ENCODE assay signal across 8 mouse cellular contexts in genomic region chr9:72531996-72532380, GRCm38 (mm10). TPM values are rescaled to one million over a fixed set of nuclear protein-coding genes. Genes with fewer than 3 reads are reported as not detected.
DNase-seq lines count a peak whose midpoint lies in the region; ATAC-seq and TF ChIP-seq lines count a peak whose summit lies in the region.

TSS of gene Rfx7 (plus strand) at chr9:72532240.

- H3K4me3 ChIP-seq in MEL (ENCODE audit: control insufficient read depth in 1 of 2, insufficient read depth in 1 of 2, low read depth in 2 of 2, low read length in 2 of 2) = peak within 1 kb of the TSS; percentile 89 to 100
- H3K4me3 ChIP-seq in forebrain, embryonic 13.5 days = peak within 1 kb of the TSS; percentile 94
- peak within 1 kb of the TSS; percentile 84 for H3K4me3 ChIP-seq in heart, postnatal 0 days (ENCODE audit: low read depth, low read length)
- H3K4me3 ChIP-seq in liver, postnatal 0 days (ENCODE audit: low read depth, low read length) = peak within 1 kb of the TSS; percentile 98
- peak within 1 kb of the TSS; percentile 69 for H3K4me3 ChIP-seq in neural tube, embryonic 14.5 days (ENCODE audit: low read depth, low read length)

- no peak for TF ChIP-seq CTCF in MEL (IDR thresholded peaks at IDR 0.05 in 2 of 3, conservative IDR thresholded peaks at IDR 0.05 in 1 of 3; ENCODE audit: control insufficient read depth in 1 of 3, insufficient read depth in 1 of 3, low read depth in 2 of 3, low read length in 3 of 3, poor library complexity in 1 of 3, severe bottlenecking in 1 of 3)
- TF ChIP-seq CTCF in heart, postnatal 0 days (IDR thresholded peaks at IDR 0.05; ENCODE audit: low read depth) = no peak
- no peak for TF ChIP-seq CTCF in liver, postnatal 0 days (IDR thresholded peaks at IDR 0.05; ENCODE audit: low read depth)

- peak; percentile 74 for ATAC-seq in cerebellum, adult (ENCODE audit: insufficient number of reproducible peaks, low FRiP score, low TSS enrichment)
- peak; percentile 86 for ATAC-seq in forebrain, embryonic 13.5 days
- ATAC-seq in heart, postnatal 0 days (ENCODE audit: insufficient read depth, low read depth) = peak; percentile 88
- ATAC-seq in liver, postnatal 0 days = peak; percentile 87
- ATAC-seq in neural tube, embryonic 14.5 days (ENCODE audit: low read depth) = peak; percentile 90

- H3K9ac ChIP-seq in MEL (ENCODE audit: control insufficient read depth, low read depth, low read length, poor library complexity, severe bottlenecking) = peak within 1 kb of the TSS; percentile 100
- peak within 1 kb of the TSS; percentile 97 for H3K9ac ChIP-seq in forebrain, embryonic 13.5 days
- H3K9ac ChIP-seq in heart, postnatal 0 days (replicated peaks; ENCODE audit: low read depth, low read length) = peak within 1 kb of the TSS; percentile 95
- peak within 1 kb of the TSS; percentile 99 for H3K9ac ChIP-seq in liver, postnatal 0 days (replicated peaks)
- peak within 1 kb of the TSS; percentile 96 for H3K9ac ChIP-seq in neural tube, embryonic 14.5 days (replicated peaks; ENCODE audit: low read depth, low read length)

- peak within 1 kb of the TSS; percentile 69 for H3K4me2 ChIP-seq in forebrain, embryonic 13.5 days
- peak within 1 kb of the TSS; percentile 88 for H3K4me2 ChIP-seq in heart, postnatal 0 days (ENCODE audit: low read depth, low read length)
- peak within 1 kb of the TSS; percentile 91 for H3K4me2 ChIP-seq in liver, postnatal 0 days (ENCODE audit: low read depth, low read length)
- H3K4me2 ChIP-seq in neural tube, embryonic 14.5 days (ENCODE audit: low read depth, low read length) = peak within 1 kb of the TSS; percentile 53

- WGBS in forebrain, embryonic 13.5 days = under 1% methylated on average over 30 of the region's 63 CpGs
- under 1% methylated on average over 45 of the region's 63 CpGs for WGBS in heart, postnatal 0 days
- 7% methylated on average over 12 of the region's 63 CpGs for WGBS in liver, postnatal 0 days (ENCODE audit: insufficient replicate concordance)
- WGBS in neural tube, embryonic 14.5 days = 1% methylated on average over 27 of the region's 63 CpGs

- peaks cover 0 to 28% of the 10 kb centered on the region in 2 experiments; a peak in 2 of 4 replicates for H3K36me3 ChIP-seq in MEL (ENCODE audit: control insufficient read depth in 1 of 2, insufficient read depth in 2 of 2, low read length in 2 of 2)
- H3K36me3 ChIP-seq in forebrain, embryonic 13.5 days (ENCODE audit: poor library complexity, severe bottlenecking) = no peaks in the 10 kb centered on the region
- no peaks in the 10 kb centered on the region for H3K36me3 ChIP-seq in heart, postnatal 0 days (replicated peaks; ENCODE audit: control insufficient read depth, insufficient read depth, low read length)
- no peaks in the 10 kb centered on the region for H3K36me3 ChIP-seq in liver, postnatal 0 days (replicated peaks; ENCODE audit: insufficient read depth, low read length)
- H3K36me3 ChIP-seq in neural tube, embryonic 14.5 days (ENCODE audit: control insufficient read depth, insufficient read depth, low read length) = no peaks in the 10 kb centered on the region

- peak; percentile 10 to 60; a peak in 3 of 4 replicates for TF ChIP-seq POLR2A in MEL (IDR thresholded peaks at IDR 0.05; ENCODE audit: control insufficient read depth in 1 of 2, insufficient read depth in 1 of 2, low read depth in 1 of 2, low read length in 2 of 2, poor library complexity in 1 of 2)

- H3K4me1 ChIP-seq in MEL (ENCODE audit: control insufficient read depth in 1 of 2, insufficient read depth in 2 of 2, low read length in 2 of 2) = peaks cover 10 to 12% of the 10 kb centered on the region in 2 experiments; a peak in 3 of 4 replicates
- H3K4me1 ChIP-seq in forebrain, embryonic 13.5 days = peaks cover 20% of the 10 kb centered on the region
- peaks cover 11% of the 10 kb centered on the region; the same call in 1 of the 2 replicates for H3K4me1 ChIP-seq in heart, postnatal 0 days (ENCODE audit: control insufficient read depth, insufficient read depth)
- peaks cover 12% of the 10 kb centered on the region for H3K4me1 ChIP-seq in liver, postnatal 0 days (ENCODE audit: insufficient read depth)
- H3K4me1 ChIP-seq in neural tube, embryonic 14.5 days (ENCODE audit: control insufficient read depth, insufficient read depth, low read length) = peaks cover 16% of the 10 kb centered on the region

- H3K27ac ChIP-seq in MEL (ENCODE audit: control insufficient read depth, low read depth, low read length) = peak within 1 kb of the TSS; percentile 91
- peak within 1 kb of the TSS; percentile 100 for H3K27ac ChIP-seq in forebrain, embryonic 13.5 days
- peak within 1 kb of the TSS; percentile 97 for H3K27ac ChIP-seq in heart, postnatal 0 days (ENCODE audit: low read depth)
- peak within 1 kb of the TSS; percentile 99 for H3K27ac ChIP-seq in liver, postnatal 0 days (ENCODE audit: low read depth)
- peak within 1 kb of the TSS; percentile 100 for H3K27ac ChIP-seq in neural tube, embryonic 14.5 days (ENCODE audit: low read depth, low read length)

- no peaks in the 10 kb centered on the region for H3K27me3 ChIP-seq in MEL (ENCODE audit: control insufficient read depth in 1 of 2, insufficient read depth in 2 of 2, low read length in 2 of 2)
- no peaks in the 10 kb centered on the region for H3K27me3 ChIP-seq in forebrain, embryonic 13.5 days
- no peaks in the 10 kb centered on the region for H3K27me3 ChIP-seq in heart, postnatal 0 days (ENCODE audit: control insufficient read depth, insufficient read depth, low read length)
- H3K27me3 ChIP-seq in liver, postnatal 0 days (ENCODE audit: insufficient read depth, low read length) = no peaks in the 10 kb centered on the region
- H3K27me3 ChIP-seq in neural tube, embryonic 14.5 days (ENCODE audit: control insufficient read depth, insufficient read depth, low read length) = no peaks in the 10 kb centered on the region

- no peaks in the 10 kb centered on the region for H3K9me3 ChIP-seq in MEL (replicated peaks; ENCODE audit: insufficient read depth, low read length)
- H3K9me3 ChIP-seq in forebrain, embryonic 13.5 days (replicated peaks) = no peaks in the 10 kb centered on the region
- no peaks in the 10 kb centered on the region for H3K9me3 ChIP-seq in heart, postnatal 0 days (replicated peaks; ENCODE audit: control insufficient read depth, low read length)
- H3K9me3 ChIP-seq in liver, postnatal 0 days (ENCODE audit: low read length) = no peaks in the 10 kb centered on the region
- no peaks in the 10 kb centered on the region for H3K9me3 ChIP-seq in neural tube, embryonic 14.5 days (ENCODE audit: control insufficient read depth, low read length)

- no peak for TF ChIP-seq EP300 in MEL (IDR thresholded peaks at IDR 0.05; ENCODE audit: low read depth in 1 of 2, low read length in 2 of 2)
- TF ChIP-seq EP300 in heart, postnatal 0 days (IDR thresholded peaks at IDR 0.05; ENCODE audit: low read depth) = no peak
- TF ChIP-seq EP300 in liver, postnatal 0 days (IDR thresholded peaks at IDR 0.05; ENCODE audit: low read depth) = no peak

- no peak for TF ChIP-seq RAD21 in MEL (IDR thresholded peaks at IDR 0.05; ENCODE audit: low read depth, low read length)

- peak; percentile 72 for DNase-seq in MEL (ENCODE audit: low read depth, low spot score)
- DNase-seq in heart, postnatal 0 days (ENCODE audit: low spot score) = peak; percentile 77
- DNase-seq in kidney, postnatal 4 days = peak; percentile 80 to 89
- DNase-seq in liver, postnatal 0 days = peak; percentile 83
- DNase-seq in testis, postnatal 14 days (ENCODE audit: low spot score) = peak; percentile 85

- H3K79me2 ChIP-seq in MEL (ENCODE audit: control insufficient read depth, insufficient read depth, low read length, poor library complexity) = peaks cover 22% of the 10 kb centered on the region

TF ChIP-seq in MEL, 35 proteins besides CTCF, POLR2A, EP300 and RAD21:
- TF ChIP-seq ZNF384 (IDR thresholded peaks at IDR 0.05; ENCODE audit: low read depth, low read length) = no peak
- no peak for TF ChIP-seq MYB (IDR thresholded peaks at IDR 0.05; ENCODE audit: low read depth, low read length)
- no peak for TF ChIP-seq ELF1 (IDR thresholded peaks at IDR 0.05; ENCODE audit: low read depth, low read length)
- no peak for TF ChIP-seq BHLHE40 (IDR thresholded peaks at IDR 0.05; ENCODE audit: borderline replicate concordance, low read depth, low read length)
- TF ChIP-seq SIN3A (IDR thresholded peaks at IDR 0.05; ENCODE audit: low read length) = peak; percentile 0; the same call in 1 of the 2 replicates
- peak; percentile 41; the same call in 1 of the 2 replicates for TF ChIP-seq MAZ (IDR thresholded peaks at IDR 0.05; ENCODE audit: low read depth, low read length)
- TF ChIP-seq MAFK (IDR thresholded peaks at IDR 0.05; ENCODE audit: borderline replicate concordance, low read depth, low read length) = no peak
- TF ChIP-seq HCFC1 (IDR thresholded peaks at IDR 0.05; ENCODE audit: low read depth, low read length) = no peak
- TF ChIP-seq GABPA (IDR thresholded peaks at IDR 0.05; ENCODE audit: low read depth, low read length) = no peak
- TF ChIP-seq NRF1 (IDR thresholded peaks at IDR 0.05; ENCODE audit: insufficient read depth, low read depth, low read length, poor library complexity, severe bottlenecking) = peak; percentile 79
- no peak for TF ChIP-seq E2F4 (IDR thresholded peaks at IDR 0.05; ENCODE audit: borderline replicate concordance, low read depth, low read length)
- TF ChIP-seq POLR2AphosphoS2 (IDR thresholded peaks at IDR 0.05; ENCODE audit: low read length) = no peak
- TF ChIP-seq NELFE (IDR thresholded peaks at IDR 0.05; ENCODE audit: low read depth, low read length) = peak; percentile 56
- 0 out of 2 replicates have a peak, but pooled peaks have one; percentile 52 for TF ChIP-seq ZMIZ1 (IDR thresholded peaks at IDR 0.05; ENCODE audit: low read depth, low read length)

RNA-seq across cellular contexts. Expression of gene Rfx7, which starts in this region (rescaled TPM):
- 6.2 and 9.3 TPM in 2 replicates for total RNA-seq in MEL (2012; rRNA removed)
- 10 to 100 TPM; 19.9 to 30.5 TPM for polyA plus RNA-seq in MEL (2012; ENCODE audit: insufficient read depth in 1 of 2, insufficient read length in 2 of 2, low read depth in 1 of 2, low replicate concordance in 2 of 2, missing spikeins in 1 of 2)
- 16.2 and 18.5 TPM in 2 replicates for polyA plus RNA-seq in forebrain, embryonic 13.5 days (2015; fragmentation: Nextera tagmentation; extraction: Ambion mirVana)
- 14.5 and 18.9 TPM in 2 replicates for total RNA-seq in heart, postnatal 0 days (2014; rRNA removed; ENCODE audit: low replicate concordance)
- 2.6 and 3.1 TPM in 2 replicates for polyA plus RNA-seq in heart, postnatal 0 days (2015; fragmentation: Nextera tagmentation; extraction: Ambion mirVana)
- polyA plus RNA-seq in liver, postnatal 0 days (2015; fragmentation: Nextera tagmentation; extraction: Ambion mirVana) = 2.5 TPM in 2 replicates
- polyA plus RNA-seq in neural tube, embryonic 14.5 days (2014; fragmentation: Nextera tagmentation; extraction: Ambion mirVana) = 27.5 and 29.9 TPM in 2 replicates

Comparison
In these comparisons a context has a peak if more than half of its experiments do, and no peak if none do; other contexts are left out.
1. Peak in every context shown above with its lines: DNase-seq, ATAC-seq, H3K4me3 ChIP-seq and H3K27ac ChIP-seq.